Mouse (Mus musculus) megakaryocyte, embryonic 14.5 days (primary cell): ENCODE data around the gene Cdk5.

ENCODE experiments used
- FLI1 ChIP-seq: IDR thresholded peaks from 2 replicates; pipeline ENCODE4 v1.6.1; 2012; ENCODE audit warnings: low read length, inconsistent platforms, mixed read lengths
- GATA1 ChIP-seq: IDR thresholded peaks from 3 replicates; pipeline ENCODE4 v1.6.1; 2012; ENCODE audit warnings: mixed read lengths, low read length, inconsistent platforms, borderline replicate concordance

- TF ChIP-seq FLI1 (no peak), GATA1 (no peak)
Observed at GRCm38 (mm10) chr5:24452030-24452690, 28.8 kb upstream of the Cdk5 start, which contains the start of gene Agap3.
